Mouse (Mus musculus) megakaryocyte, embryonic 14.5 days (primary cell): Measurements from ENCODE around the gene Fndc3a.

Experiments used
- FLI1 ChIP-seq: IDR thresholded peaks from 2 replicates; pipeline ENCODE4 v1.6.1; 2012; ENCODE audit warnings: low read length, inconsistent platforms, mixed read lengths
- GATA1 ChIP-seq: IDR thresholded peaks from 3 replicates; pipeline ENCODE4 v1.6.1; 2012; ENCODE audit warnings: mixed read lengths, low read length, inconsistent platforms, borderline replicate concordance

- no peak for TF ChIP-seq GATA1
- TF ChIP-seq FLI1: no peak
Measured at GRCm38 (mm10) chr14:72671911-72672310, 37.9 kb downstream of the Fndc3a start.
